Mouse (Mus musculus): ENCODE measurements around the gene 1700028K03Rik. TPM values are rescaled to one million over a fixed set of nuclear protein-coding genes. Genes with fewer than 3 reads are reported as not detected.
A peak's percentile ranks its signal among the peaks of the same experiment; 100 is the strongest.

The 1700028K03Rik gene
- total and polyA plus RNA-seq, 3 experiments, result 0.16 TPM; not detected in 2

- DNase-seq (ENCODE audit: low spot score) (no peak), ATAC-seq (ENCODE audit: extremely low read depth, insufficient number of reproducible peaks, low FRiP score, poor library complexity, severe bottlenecking) (no peak)
- H3K4me3 ChIP-seq (ENCODE audit: low read depth, low read length), result no peak overlapping the region
Observed at GRCm38 (mm10) chr5:107547955-107548354, 13.4 kb downstream of the 1700028K03Rik start.

GRCm38 (mm10) chr5:107548444-107548843, 13.9 kb downstream of the 1700028K03Rik start:
- Histone ChIP-seq H3K4me1 (ENCODE audit: insufficient read depth, low read depth, low read length) (peaks cover 5% of the 10 kb centered on the region; the same call in 1 of the 2 replicates), H3K9me3 (replicated peaks) (no peaks in the 10 kb centered on the region), H3K4me3 (ENCODE audit: low read depth, low read length) (no peak overlapping the region), H3K36me3 (replicated peaks) (peaks cover 17% of the 10 kb centered on the region), H3K27me3 (ENCODE audit: insufficient read depth, low read length) (no peaks in the 10 kb centered on the region)
- TF ChIP-seq CTCF (IDR thresholded peaks at IDR 0.05; ENCODE audit: low read depth, low read length) (no peak), TAL1 (conservative IDR thresholded peaks at IDR 0.05; ENCODE audit: low read depth, low read length) (no peak)
- ATAC-seq (ENCODE audit: extremely low read depth, insufficient number of reproducible peaks, low FRiP score, poor library complexity, severe bottlenecking) (no peak), DNase-seq (ENCODE audit: low spot score) (no peak)

More at GRCm38 (mm10) chr5:107547955-107548354, 13.4 kb downstream of the 1700028K03Rik start:
- no peak for TF ChIP-seq GATA1 (IDR thresholded peaks at IDR 0.05; ENCODE audit: borderline replicate concordance, low read length)
- no peak for TF ChIP-seq TAL1 (conservative IDR thresholded peaks at IDR 0.05; ENCODE audit: low read depth, low read length)
- TF ChIP-seq CTCF (IDR thresholded peaks at IDR 0.05; ENCODE audit: low read depth, low read length), result no peak
- TF ChIP-seq GATA2 (IDR thresholded peaks at IDR 0.05; ENCODE audit: borderline replicate concordance, low read depth, low read length), result no peak
- no peak for TF ChIP-seq POLR2AphosphoS5 (IDR thresholded peaks at IDR 0.05; ENCODE audit: insufficient replicate concordance, low read depth, low read length)
- Histone ChIP-seq H3K4me1 (ENCODE audit: insufficient read depth, low read depth, low read length) (peaks cover 5% of the 10 kb centered on the region; the same call in 1 of the 2 replicates), H3K27me3 (ENCODE audit: insufficient read depth, low read length) (no peaks in the 10 kb centered on the region; the same call in 1 of the 2 replicates), H3K36me3 (replicated peaks) (peaks cover 17% of the 10 kb centered on the region), H3K9me3 (replicated peaks) (no peaks in the 10 kb centered on the region)

- no peak overlapping the region for H3K4me3 ChIP-seq (ENCODE audit: low read depth, low read length)
- H3K36me3 ChIP-seq (replicated peaks), result peaks cover 27% of the 10 kb centered on the region
- TF ChIP-seq TAL1 (conservative IDR thresholded peaks at IDR 0.05; ENCODE audit: low read depth, low read length) (no peak), GATA2 (IDR thresholded peaks at IDR 0.05; ENCODE audit: borderline replicate concordance, low read depth, low read length) (no peak), POLR2AphosphoS5 (IDR thresholded peaks at IDR 0.05; ENCODE audit: insufficient replicate concordance, low read depth, low read length) (no peak), CTCF (IDR thresholded peaks at IDR 0.05; ENCODE audit: low read depth, low read length) (no peak), GATA1 (IDR thresholded peaks at IDR 0.05; ENCODE audit: borderline replicate concordance, low read length) (no peak)
- no peaks in the 10 kb centered on the region for H3K4me1 ChIP-seq (ENCODE audit: insufficient read depth, low read depth, low read length)
- DNase-seq (ENCODE audit: low spot score) (no peak), ATAC-seq (ENCODE audit: extremely low read depth, insufficient number of reproducible peaks, low FRiP score, poor library complexity, severe bottlenecking) (no peak)
- H3K27me3 ChIP-seq (ENCODE audit: insufficient read depth, low read length), result no peaks in the 10 kb centered on the region
- no peaks in the 10 kb centered on the region for H3K9me3 ChIP-seq (replicated peaks)
Observed at GRCm38 (mm10) chr5:107554336-107554735, 19.8 kb downstream of the 1700028K03Rik start.

- H3K4me1 ChIP-seq (ENCODE audit: insufficient read depth, low read depth, low read length), result no peaks in the 10 kb centered on the region
- ATAC-seq (ENCODE audit: extremely low read depth, insufficient number of reproducible peaks, low FRiP score, poor library complexity, severe bottlenecking) (no peak), DNase-seq (ENCODE audit: low spot score) (no peak)
- H3K36me3 ChIP-seq (replicated peaks), result peaks cover 35% of the 10 kb centered on the region
- H3K4me3 ChIP-seq (ENCODE audit: low read depth, low read length), result no peak overlapping the region
- no peak for TF ChIP-seq GATA1 (IDR thresholded peaks at IDR 0.05; ENCODE audit: borderline replicate concordance, low read length)
- no peaks in the 10 kb centered on the region for H3K9me3 ChIP-seq (replicated peaks)
- H3K27me3 ChIP-seq (ENCODE audit: insufficient read depth, low read length), result no peaks in the 10 kb centered on the region
Observed at GRCm38 (mm10) chr5:107556969-107557368, 22.5 kb downstream of the 1700028K03Rik start.

- no peak overlapping the region for H3K4me3 ChIP-seq (ENCODE audit: low read depth, low read length)
- ATAC-seq (ENCODE audit: extremely low read depth, insufficient number of reproducible peaks, low FRiP score, poor library complexity, severe bottlenecking), result no peak
Observed at GRCm38 (mm10) chr5:107569148-107569547, 34.6 kb downstream of the 1700028K03Rik start.

GRCm38 (mm10) chr5:107597301-107598077, 63.0 kb downstream of the 1700028K03Rik start, which contains the start of the genes Rpap2 and Glmn:
Rpap2 (plus strand) TSS chr5:107597373.
Glmn (minus strand) TSS chr5:107597888.
- no peaks in the 10 kb centered on the region for H3K9me3 ChIP-seq (replicated peaks)
- no peak for TF ChIP-seq TAL1 (conservative IDR thresholded peaks at IDR 0.05; ENCODE audit: low read depth, low read length)
- TF ChIP-seq GATA1 (IDR thresholded peaks at IDR 0.05; ENCODE audit: borderline replicate concordance, low read length), result no peak
- no peak for TF ChIP-seq POLR2AphosphoS5 (IDR thresholded peaks at IDR 0.05; ENCODE audit: insufficient replicate concordance, low read depth, low read length)
- no peak for TF ChIP-seq GATA2 (IDR thresholded peaks at IDR 0.05; ENCODE audit: borderline replicate concordance, low read depth, low read length)
- TF ChIP-seq CTCF (IDR thresholded peaks at IDR 0.05; ENCODE audit: low read depth, low read length), result no peak

More at GRCm38 (mm10) chr5:107569148-107569547, 34.6 kb downstream of the 1700028K03Rik start:
- Histone ChIP-seq H3K27me3 (ENCODE audit: insufficient read depth, low read length) (no peaks in the 10 kb centered on the region), H3K36me3 (replicated peaks) (peaks cover 44% of the 10 kb centered on the region), H3K4me1 (ENCODE audit: insufficient read depth, low read depth, low read length) (no peaks in the 10 kb centered on the region), H3K9me3 (replicated peaks) (peaks cover 4% of the 10 kb centered on the region; the same call in 1 of the 2 replicates)
- no peak for DNase-seq (ENCODE audit: low spot score)
- TF ChIP-seq GATA1 (IDR thresholded peaks at IDR 0.05; ENCODE audit: borderline replicate concordance, low read length), result no peak
- TF ChIP-seq GATA2 (IDR thresholded peaks at IDR 0.05; ENCODE audit: borderline replicate concordance, low read depth, low read length), result no peak
- TF ChIP-seq CTCF (IDR thresholded peaks at IDR 0.05; ENCODE audit: low read depth, low read length), result no peak
- TF ChIP-seq POLR2AphosphoS5 (IDR thresholded peaks at IDR 0.05; ENCODE audit: insufficient replicate concordance, low read depth, low read length), result no peak
- TF ChIP-seq TAL1 (conservative IDR thresholded peaks at IDR 0.05; ENCODE audit: low read depth, low read length), result no peak

More at GRCm38 (mm10) chr5:107597301-107598077, 63.0 kb downstream of the 1700028K03Rik start, which contains the start of the genes Rpap2 and Glmn:
- Histone ChIP-seq H3K27me3 (ENCODE audit: insufficient read depth, low read length) (no peaks in the 10 kb centered on the region), H3K4me1 (ENCODE audit: insufficient read depth, low read depth, low read length) (peaks cover 19% of the 10 kb centered on the region), H3K4me3 (ENCODE audit: low read depth, low read length) (peak within 1 kb of the TSS; percentile 91), H3K36me3 (replicated peaks) (peaks cover 32% of the 10 kb centered on the region)
- peak; percentile 77 for DNase-seq (ENCODE audit: low spot score)
- ATAC-seq (ENCODE audit: extremely low read depth, insufficient number of reproducible peaks, low FRiP score, poor library complexity, severe bottlenecking), result peak; percentile 89

All from G1E (cell line).